Mouse (Mus musculus) liver, adult (tissue): Measurements from ENCODE around the gene BC048562.

Experiments used
- GATA4 ChIP-seq: IDR thresholded peaks from 2 replicates; pipeline ENCODE4 v1.6.1; 2014; ENCODE audit warnings: mild to moderate bottlenecking, low read length; ENCODE audit not compliant: insufficient replicate concordance

BC048562 gene

DNA sequence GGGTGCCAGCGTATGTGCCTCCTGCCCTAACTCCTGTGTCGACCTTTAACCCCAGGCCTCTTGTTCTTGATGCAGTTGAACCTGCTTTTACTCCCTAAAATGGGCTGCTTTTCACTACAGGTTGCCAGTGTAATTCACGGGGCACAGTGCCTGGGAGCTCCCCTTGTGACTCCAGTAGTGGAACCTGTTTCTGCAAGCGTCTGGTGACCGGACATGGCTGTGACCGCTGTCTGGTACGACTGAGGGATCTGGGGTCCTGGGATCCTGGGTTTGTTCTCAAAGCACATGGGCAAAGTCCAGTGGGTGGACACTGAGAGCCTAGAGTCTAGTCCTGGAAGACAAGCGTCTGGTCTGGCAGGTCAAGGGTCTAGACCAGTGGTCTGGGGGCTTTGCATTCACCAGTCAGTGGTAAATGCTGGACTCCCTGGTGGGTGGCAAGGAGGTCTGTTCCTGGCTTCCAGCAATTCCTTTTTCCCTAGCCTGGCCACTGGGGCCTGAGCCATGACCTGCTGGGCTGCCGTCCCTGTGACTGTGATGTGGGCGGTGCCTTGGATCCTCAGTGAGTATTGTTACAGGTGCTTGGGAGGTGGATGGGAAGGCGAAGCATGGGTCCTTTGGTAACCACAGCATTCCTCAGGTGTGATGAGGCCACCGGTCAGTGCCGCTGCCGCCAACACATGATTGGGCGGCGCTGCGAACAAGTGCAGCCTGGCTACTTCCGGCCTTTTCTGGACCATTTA is 46.9 kb downstream of the BC048562 start:
- TF ChIP-seq GATA4, result no peak

DNA sequence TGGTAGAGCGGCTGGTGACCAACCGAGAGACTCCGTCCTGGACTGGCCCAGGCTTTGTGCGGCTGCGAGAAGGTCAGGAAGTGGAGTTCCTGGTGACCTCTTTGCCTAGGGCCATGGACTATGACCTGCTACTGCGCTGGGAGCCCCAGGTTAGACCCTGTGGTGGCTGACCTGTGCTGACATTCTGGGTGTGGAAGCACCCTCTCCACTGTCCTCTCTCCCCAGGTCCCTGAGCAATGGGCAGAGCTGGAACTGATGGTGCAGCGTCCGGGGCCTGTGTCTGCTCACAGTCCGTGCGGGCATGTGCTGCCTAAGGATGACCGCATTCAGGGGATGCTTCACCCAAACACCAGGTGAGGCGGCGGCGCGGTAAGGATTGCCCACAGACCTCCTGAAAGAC is 47.7 kb downstream of the BC048562 start:
- TF ChIP-seq GATA4, result no peak

DNA sequence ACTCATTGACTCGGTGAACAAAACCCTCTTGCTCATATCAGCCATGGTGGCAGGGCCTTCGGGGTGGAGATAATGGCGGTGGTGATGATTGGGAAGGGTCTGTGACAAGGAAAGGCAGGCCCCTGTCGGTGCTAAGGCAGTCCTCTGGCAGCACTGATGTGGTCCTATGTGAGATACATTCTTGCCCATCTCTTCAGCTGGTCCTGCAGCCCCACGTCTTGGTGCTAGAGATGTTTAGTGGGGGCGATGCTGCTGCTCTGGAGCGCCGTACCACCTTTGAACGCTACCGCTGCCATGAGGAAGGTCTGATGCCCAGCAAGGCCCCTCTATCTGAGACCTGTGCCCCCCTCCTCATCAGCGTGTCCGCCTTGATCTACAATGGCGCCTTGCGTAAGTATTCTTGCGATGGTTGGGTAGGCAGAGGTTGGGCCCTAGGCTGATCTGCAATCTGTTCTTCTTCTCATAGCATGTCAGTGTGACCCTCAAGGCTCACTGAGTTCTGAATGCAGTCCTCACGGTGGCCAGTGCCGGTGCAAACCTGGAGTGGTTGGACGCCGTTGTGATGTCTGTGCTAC is 49.1 kb downstream of the BC048562 start:
- TF ChIP-seq GATA4, result no peak

DNA sequence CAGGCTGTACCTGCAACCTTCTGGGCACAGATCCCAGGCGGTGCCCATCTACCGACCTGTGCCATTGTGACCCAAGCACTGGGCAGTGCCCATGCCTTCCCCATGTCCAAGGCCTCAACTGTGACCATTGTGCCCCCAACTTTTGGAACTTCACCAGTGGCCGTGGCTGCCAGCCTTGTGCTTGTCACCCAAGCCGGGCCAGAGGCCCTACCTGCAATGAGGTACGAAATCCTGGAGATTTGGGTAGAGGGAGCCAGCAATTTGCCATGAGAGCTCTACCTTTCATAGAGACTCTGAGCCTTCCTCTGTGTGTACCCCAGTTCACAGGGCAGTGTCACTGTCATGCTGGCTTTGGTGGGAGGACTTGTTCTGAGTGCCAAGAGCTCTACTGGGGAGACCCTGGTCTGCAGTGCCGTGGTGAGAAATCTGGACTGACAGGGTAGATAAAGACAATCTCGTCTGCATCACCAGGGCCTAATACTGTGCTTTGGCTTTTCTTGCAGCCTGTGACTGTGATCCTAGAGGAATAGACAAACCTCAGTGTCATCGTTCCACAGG is 50.8 kb downstream of the BC048562 start:
- no peak for TF ChIP-seq GATA4

DNA sequence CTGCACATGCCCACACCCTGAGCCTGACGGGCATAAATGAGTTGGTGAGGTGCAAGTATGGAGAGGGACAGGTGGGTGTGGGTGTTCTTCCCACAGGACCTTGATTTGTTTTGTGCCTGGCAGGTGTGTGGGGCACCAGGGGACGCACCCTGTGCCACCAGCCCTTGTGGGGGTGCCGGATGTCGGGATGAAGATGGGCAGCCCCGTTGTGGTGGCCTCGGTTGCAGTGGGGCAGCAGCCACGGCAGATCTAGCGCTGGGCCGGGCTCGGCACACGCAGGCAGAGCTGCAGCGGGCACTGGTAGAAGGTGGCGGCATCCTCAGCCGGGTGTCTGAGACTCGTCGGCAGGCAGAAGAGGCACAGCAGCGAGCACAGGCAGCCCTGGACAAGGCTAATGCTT is 52.1 kb downstream of the BC048562 start:
- TF ChIP-seq GATA4, result no peak

DNA sequence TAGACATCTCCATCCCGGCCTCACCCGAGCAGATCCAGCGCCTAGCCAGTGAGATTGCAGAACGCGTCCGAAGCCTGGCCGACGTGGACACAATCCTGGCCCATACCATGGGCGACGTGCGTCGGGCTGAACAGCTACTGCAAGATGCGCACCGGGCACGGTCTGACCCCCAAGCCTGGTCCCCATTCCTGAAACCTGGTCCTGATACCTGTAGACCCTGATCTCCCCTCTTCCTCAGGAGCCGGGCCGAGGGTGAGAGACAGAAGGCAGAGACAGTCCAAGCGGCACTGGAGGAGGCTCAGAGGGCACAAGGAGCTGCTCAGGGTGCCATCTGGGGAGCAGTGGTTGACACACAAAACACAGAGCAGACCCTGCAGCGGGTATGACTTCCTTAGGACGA is 52.9 kb downstream of the BC048562 start:
- no peak for TF ChIP-seq GATA4

DNA sequence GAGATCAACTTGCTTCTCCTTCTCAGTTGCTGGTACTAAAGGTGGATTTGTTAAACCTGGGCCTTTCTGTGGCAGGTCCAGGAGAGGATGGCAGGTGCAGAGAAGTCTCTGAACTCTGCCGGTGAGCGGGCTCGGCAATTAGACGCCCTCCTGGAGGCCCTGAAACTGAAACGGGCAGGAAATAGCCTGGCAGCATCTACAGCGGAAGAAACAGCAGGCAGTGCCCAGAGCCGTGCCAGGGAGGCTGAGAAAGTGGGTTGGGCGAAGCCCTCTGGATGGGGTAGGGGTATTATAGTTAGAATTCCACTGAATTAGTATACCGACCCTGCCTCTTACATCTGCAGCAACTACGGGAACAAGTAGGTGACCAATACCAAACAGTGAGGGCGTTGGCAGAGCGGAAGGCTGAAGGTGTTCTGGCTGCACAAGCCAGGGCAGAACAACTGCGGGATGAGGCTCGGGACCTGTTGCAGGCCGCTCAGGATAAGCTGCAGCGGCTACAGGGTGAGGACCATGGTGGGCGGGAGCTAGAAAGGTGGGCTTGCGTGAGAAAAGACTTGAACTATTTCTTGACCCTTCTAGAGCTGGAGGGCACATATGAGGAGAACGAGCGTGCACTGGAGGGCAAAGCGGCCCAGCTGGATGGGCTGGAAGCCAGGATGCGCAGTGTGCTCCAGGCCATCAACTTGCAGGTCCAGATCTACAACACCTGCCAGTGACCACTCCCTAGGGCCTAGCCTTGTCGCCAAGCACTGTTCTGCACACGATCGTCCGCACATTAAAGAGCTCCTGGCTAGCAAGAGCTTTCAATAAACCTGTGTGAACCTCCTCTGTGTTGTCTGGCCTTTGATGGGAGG is 53.6 kb downstream of the BC048562 start:
- no peak for TF ChIP-seq GATA4

DNA sequence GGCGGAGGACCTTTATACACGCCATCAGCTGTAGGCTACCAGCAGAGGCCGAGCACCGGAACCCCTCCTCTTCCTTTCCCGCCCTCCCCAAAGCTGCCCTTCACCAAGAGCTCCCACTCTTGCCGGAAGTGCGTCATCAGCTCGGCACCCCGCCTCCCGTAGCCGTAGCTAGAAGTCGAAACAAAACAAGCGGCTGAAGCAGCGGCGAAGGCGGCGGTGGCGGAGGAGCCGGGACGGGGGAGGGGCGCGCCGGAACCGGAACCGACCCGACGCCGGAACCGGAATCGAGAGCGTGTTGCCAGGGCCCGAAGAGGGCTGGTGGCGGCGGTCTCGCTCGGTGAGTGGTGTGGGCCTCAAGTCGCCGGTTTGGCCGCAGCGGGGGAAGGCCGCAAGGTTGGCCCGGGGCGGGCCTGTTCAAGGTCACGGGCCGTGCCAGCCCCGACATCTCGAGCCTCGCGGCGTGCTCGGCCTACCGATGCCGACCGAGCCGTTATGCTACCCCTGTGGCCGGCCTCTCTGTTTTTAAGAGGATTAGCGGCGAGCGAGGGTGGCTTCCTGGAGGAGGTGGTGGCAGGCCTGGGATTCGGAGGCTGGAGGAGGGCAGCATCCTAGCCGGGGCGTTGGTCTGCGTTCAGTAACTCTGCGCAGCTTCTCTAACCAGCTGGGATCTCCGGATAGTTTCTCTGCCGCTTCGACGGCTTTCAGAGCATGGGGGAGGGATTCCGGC is 54.4 kb downstream of the BC048562 start, which contains the start of gene Usp19:
Usp19 (plus strand) TSS at position 44 of the 727 bp plus-strand sequence.
- no peak for TF ChIP-seq GATA4

DNA sequence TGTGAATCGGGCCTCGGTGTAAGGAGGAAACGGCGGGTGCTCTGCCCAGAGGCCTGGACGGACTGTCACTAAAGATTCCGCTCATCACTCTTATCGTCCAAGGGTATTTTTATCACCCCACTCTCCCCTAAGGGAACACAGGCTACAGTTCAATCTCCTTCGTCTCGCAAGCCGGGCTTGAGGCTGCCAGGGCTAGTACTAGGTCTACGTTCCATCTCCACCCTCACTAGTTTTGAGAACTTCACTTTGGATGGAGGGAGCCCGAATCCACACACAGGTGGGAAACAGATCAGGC is 55.0 kb downstream of the BC048562 start:
- TF ChIP-seq GATA4, result no peak

DNA sequence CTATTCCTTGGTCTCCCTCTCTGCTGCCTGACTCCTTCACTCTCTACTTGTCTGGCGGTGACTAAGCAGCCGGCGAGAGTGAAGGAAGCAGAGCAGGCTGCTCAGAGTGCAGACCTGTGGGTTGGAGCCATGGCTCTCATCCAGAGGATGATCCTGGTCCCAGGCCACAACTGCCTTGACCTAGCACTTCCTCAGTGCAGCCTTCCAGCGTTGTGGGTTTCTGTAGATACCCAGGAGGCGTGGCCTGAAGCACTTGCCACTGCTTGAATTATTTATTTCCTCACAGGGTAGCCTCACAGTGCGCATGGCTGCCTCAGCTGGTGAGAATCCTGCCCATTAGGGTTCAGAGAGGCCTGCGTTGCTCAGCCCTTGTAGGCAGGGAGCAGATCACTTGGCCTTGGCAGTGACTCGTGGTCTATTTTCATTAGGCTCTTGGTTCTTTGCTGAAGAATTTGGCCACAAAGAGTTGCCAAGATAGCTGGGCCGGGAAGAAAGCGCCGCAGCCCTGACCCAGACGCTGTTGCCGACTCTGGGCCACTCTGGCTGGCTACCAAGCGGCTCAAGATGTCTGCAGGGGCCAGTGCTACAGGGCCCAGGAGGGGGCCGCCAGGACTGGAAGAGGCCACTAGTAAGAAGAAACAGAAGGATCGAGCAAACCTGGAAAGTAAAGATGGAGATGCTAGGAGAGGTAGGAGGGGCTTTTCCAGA is 55.9 kb downstream of the BC048562 start:
- no peak for TF ChIP-seq GATA4

DNA sequence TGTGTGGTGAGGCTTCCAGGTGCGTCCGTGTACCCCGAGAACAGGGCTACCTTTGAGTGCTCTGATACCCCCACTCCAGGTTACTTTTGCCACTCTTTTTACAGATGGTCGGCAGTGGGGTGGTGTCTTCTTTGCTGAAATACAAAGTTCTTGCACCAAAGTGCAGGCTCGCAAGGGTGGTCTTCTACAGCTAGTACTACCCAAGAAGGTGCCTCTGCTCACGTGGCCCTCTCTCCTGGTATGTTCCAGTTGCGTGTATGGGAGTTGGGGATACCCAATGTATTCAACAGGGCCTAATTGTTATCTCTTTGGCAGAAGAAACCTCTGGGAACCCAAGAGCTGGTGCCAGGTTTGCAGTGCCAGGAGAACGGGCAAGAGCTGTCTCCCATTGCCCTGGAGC is 57.0 kb downstream of the BC048562 start:
- TF ChIP-seq GATA4, result no peak

DNA sequence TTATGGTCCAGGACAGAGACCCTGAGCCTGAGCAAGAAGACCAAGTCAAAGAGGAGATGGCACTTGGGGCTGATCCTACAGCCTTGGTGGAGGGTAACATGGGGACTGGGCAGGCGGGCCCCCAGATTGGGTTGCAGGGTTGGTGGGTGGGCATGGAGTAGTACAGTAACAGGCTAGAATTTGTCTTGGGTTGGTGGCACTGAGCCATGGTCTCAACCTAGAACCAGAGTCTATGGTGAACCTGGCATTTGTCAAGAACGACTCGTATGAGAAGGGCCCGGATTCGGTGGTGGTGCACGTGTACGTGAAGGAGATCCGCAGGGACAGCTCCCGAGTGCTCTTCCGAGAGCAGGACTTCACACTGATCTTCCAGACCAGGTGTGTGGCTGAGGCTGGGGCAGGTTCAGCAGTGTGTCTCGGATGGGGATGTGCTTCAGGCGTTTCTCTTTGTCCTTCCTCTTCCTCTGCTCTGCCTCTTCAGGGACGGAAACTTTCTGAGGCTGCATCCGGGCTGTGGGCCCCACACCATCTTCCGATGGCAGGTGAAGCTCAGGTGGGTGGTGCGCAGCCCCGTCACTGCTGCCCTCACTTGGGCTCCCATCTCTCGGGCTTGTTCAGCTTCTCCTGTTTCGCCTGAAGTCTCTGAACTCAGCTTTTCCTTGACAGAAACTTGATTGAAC is 58.0 kb downstream of the BC048562 start:
- no peak for TF ChIP-seq GATA4

DNA sequence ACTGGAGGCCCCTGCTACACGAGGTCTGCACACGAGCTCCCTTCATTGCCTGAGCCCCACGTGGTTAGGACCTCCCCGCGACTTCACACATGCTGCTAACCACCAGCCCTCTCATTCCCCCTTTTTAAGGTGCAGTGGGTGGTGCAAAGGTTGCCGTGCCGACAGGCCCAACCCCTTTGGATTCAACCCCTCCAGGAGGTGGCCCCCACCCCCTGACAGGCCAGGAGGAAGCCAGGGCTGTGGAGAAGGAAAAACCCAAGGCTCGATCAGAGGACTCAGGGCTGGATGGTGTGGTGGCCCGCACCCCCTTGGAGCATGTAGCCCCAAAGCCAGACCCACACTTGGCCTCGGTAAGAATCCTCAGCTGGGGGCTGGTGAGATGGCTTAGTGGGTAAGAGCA is 58.6 kb downstream of the BC048562 start:
- no peak for TF ChIP-seq GATA4
